Mouse (Mus musculus): ENCODE measurements around the gene Hmg20b. TPM values are rescaled to one million over a fixed set of nuclear protein-coding genes. Genes with fewer than 3 reads are reported as not detected.
A peak's percentile ranks its signal among the peaks of the same experiment; 100 is the strongest.

Hmg20b gene
- polyA plus RNA-seq, 1 experiment from 2014 or later, result 101 TPM

- Histone ChIP-seq H3K36me3 (ENCODE audit: insufficient read depth, low read length) (peaks cover 10% of the 10 kb centered on the region; the same call in 1 of the 2 replicates), H3K4me3 (ENCODE audit: low read depth, low read length) (0 out of 2 replicates have a peak overlapping the region, but pooled peaks have one; percentile 17), H3K9ac (replicated peaks; ENCODE audit: low read depth) (no peak overlapping the region; the same call in 1 of the 2 replicates), H3K27me3 (replicated peaks; ENCODE audit: insufficient read depth, low read length) (no peaks in the 10 kb centered on the region), H3K4me2 (replicated peaks; ENCODE audit: low read depth, low read length) (peak overlapping the region; percentile 61), H3K27ac (ENCODE audit: low read length) (peak overlapping the region; percentile 35), H3K4me1 (ENCODE audit: insufficient read depth, low read depth, low read length) (peaks cover 10% of the 10 kb centered on the region), H3K9me3 (ENCODE audit: low read length) (no peaks in the 10 kb centered on the region)
- TF ChIP-seq EP300 (IDR thresholded peaks at IDR 0.05) (no peak), CTCF (IDR thresholded peaks at IDR 0.05) (peak; percentile 2; the same call in 1 of the 2 replicates)
- peak; percentile 7 for ATAC-seq
- peak; percentile 95 for DNase-seq (ENCODE audit: low spot score)
- 18% methylated on average over 20 of the region's 20 CpGs for WGBS
These were observed 33.0 kb downstream of the Hmg20b start for GRCm38 (mm10) chr10:81317273-81317672.

GRCm38 (mm10) chr10:81316338-81317060 is 33.8 kb downstream of the Hmg20b start:
- ATAC-seq (no peak), DNase-seq (ENCODE audit: low spot score) (peak; percentile 54)
- H3K27me3 ChIP-seq (replicated peaks; ENCODE audit: insufficient read depth, low read length), result no peaks in the 10 kb centered on the region
- H3K4me1 ChIP-seq (ENCODE audit: insufficient read depth, low read depth, low read length), result peaks cover 10% of the 10 kb centered on the region; the same call in 1 of the 2 replicates
- WGBS, result 49% methylated on average over 15 of the region's 16 CpGs
- H3K9ac ChIP-seq (replicated peaks; ENCODE audit: low read depth), result no peak overlapping the region; the same call in 1 of the 2 replicates
- 0 out of 2 replicates have a peak overlapping the region, but pooled peaks have one; percentile 20 for H3K27ac ChIP-seq (ENCODE audit: low read length)
- H3K9me3 ChIP-seq (ENCODE audit: low read length), result no peaks in the 10 kb centered on the region
- 0 out of 2 replicates have a peak overlapping the region, but pooled peaks have one; percentile 17 for H3K4me3 ChIP-seq (ENCODE audit: low read depth, low read length)
- no peak for TF ChIP-seq EP300 (IDR thresholded peaks at IDR 0.05)
- TF ChIP-seq CTCF (IDR thresholded peaks at IDR 0.05), result peak; percentile 68
- H3K36me3 ChIP-seq (ENCODE audit: insufficient read depth, low read length), result peaks cover 10% of the 10 kb centered on the region; the same call in 1 of the 2 replicates
- H3K4me2 ChIP-seq (replicated peaks; ENCODE audit: low read depth, low read length), result peak overlapping the region; percentile 61

DNA sequence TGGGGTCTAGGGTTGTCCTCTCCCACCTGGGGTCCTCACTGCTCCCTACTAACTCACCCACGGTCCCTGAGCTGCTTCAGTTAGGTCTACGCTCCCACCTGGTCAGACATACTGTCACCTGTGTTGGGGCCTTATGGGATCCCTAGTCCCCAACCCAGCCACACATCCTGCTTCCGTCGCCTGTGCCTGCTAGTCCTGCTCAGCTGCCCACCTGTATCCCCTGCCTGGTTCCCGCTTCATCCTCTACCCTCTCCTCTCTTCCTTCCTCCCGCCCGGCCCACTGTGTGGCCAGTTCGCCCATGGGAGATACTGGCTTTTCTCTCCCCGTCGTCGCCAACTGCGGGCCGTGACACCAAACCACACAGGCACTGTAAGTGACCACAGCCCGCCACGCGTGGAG is 34.7 kb downstream of the Hmg20b start:
- ATAC-seq (no peak), DNase-seq (ENCODE audit: low spot score) (no peak)
- Histone ChIP-seq H3K36me3 (ENCODE audit: insufficient read depth, low read length) (peaks cover 13% of the 10 kb centered on the region), H3K4me3 (ENCODE audit: low read depth, low read length) (no peak overlapping the region), H3K9me3 (ENCODE audit: low read length) (no peaks in the 10 kb centered on the region), H3K4me2 (replicated peaks; ENCODE audit: low read depth, low read length) (no peak overlapping the region), H3K4me1 (ENCODE audit: insufficient read depth, low read depth, low read length) (peaks cover 10% of the 10 kb centered on the region; the same call in 1 of the 2 replicates), H3K9ac (replicated peaks; ENCODE audit: low read depth) (no peak overlapping the region), H3K27me3 (replicated peaks; ENCODE audit: insufficient read depth, low read length) (no peaks in the 10 kb centered on the region), H3K27ac (ENCODE audit: low read length) (no peak overlapping the region)
- WGBS, result 89% methylated on average over 16 of the region's 16 CpGs
- TF ChIP-seq CTCF (IDR thresholded peaks at IDR 0.05) (no peak), EP300 (IDR thresholded peaks at IDR 0.05) (no peak)

- ATAC-seq (no peak), DNase-seq (ENCODE audit: low spot score) (no peak)
- Histone ChIP-seq H3K4me1 (ENCODE audit: insufficient read depth, low read depth, low read length) (peaks cover 2% of the 10 kb centered on the region; the same call in 1 of the 2 replicates), H3K27me3 (replicated peaks; ENCODE audit: insufficient read depth, low read length) (no peaks in the 10 kb centered on the region), H3K4me2 (replicated peaks; ENCODE audit: low read depth, low read length) (no peak overlapping the region), H3K36me3 (ENCODE audit: insufficient read depth, low read length) (peaks cover 14% of the 10 kb centered on the region), H3K27ac (ENCODE audit: low read length) (no peak overlapping the region), H3K9ac (replicated peaks; ENCODE audit: low read depth) (no peak overlapping the region), H3K9me3 (ENCODE audit: low read length) (no peaks in the 10 kb centered on the region), H3K4me3 (ENCODE audit: low read depth, low read length) (no peak overlapping the region)
- TF ChIP-seq CTCF (IDR thresholded peaks at IDR 0.05), result no peak
- no peak for TF ChIP-seq EP300 (IDR thresholded peaks at IDR 0.05)
- 79% methylated on average over 7 of the region's 7 CpGs for WGBS
These were observed 36.1 kb downstream of the Hmg20b start for GRCm38 (mm10) chr10:81314201-81314600.

- Histone ChIP-seq H3K4me2 (replicated peaks; ENCODE audit: low read depth, low read length) (no peak overlapping the region), H3K9ac (replicated peaks; ENCODE audit: low read depth) (no peak overlapping the region), H3K4me3 (ENCODE audit: low read depth, low read length) (no peak overlapping the region), H3K9me3 (ENCODE audit: low read length) (no peaks in the 10 kb centered on the region), H3K27ac (ENCODE audit: low read length) (no peak overlapping the region), H3K4me1 (ENCODE audit: insufficient read depth, low read depth, low read length) (no peaks in the 10 kb centered on the region), H3K36me3 (ENCODE audit: insufficient read depth, low read length) (peaks cover 19% of the 10 kb centered on the region), H3K27me3 (replicated peaks; ENCODE audit: insufficient read depth, low read length) (no peaks in the 10 kb centered on the region)
- WGBS, result 90% methylated on average over 13 of the region's 13 CpGs
- TF ChIP-seq EP300 (IDR thresholded peaks at IDR 0.05) (no peak), CTCF (IDR thresholded peaks at IDR 0.05) (no peak)
- DNase-seq (ENCODE audit: low spot score) (no peak), ATAC-seq (no peak)
These were observed 36.7 kb downstream of the Hmg20b start for GRCm38 (mm10) chr10:81313581-81313980.

GRCm38 (mm10) chr10:81309571-81309970 is 40.7 kb downstream of the Hmg20b start:
- Histone ChIP-seq H3K4me3 (ENCODE audit: low read depth, low read length) (no peak overlapping the region), H3K4me2 (replicated peaks; ENCODE audit: low read depth, low read length) (no peak overlapping the region), H3K27ac (ENCODE audit: low read length) (no peak overlapping the region), H3K9me3 (ENCODE audit: low read length) (no peaks in the 10 kb centered on the region), H3K4me1 (ENCODE audit: insufficient read depth, low read depth, low read length) (no peaks in the 10 kb centered on the region), H3K9ac (replicated peaks; ENCODE audit: low read depth) (no peak overlapping the region), H3K27me3 (replicated peaks; ENCODE audit: insufficient read depth, low read length) (no peaks in the 10 kb centered on the region), H3K36me3 (ENCODE audit: insufficient read depth, low read length) (peaks cover 43% of the 10 kb centered on the region)
- ATAC-seq (no peak), DNase-seq (ENCODE audit: low spot score) (no peak)
- TF ChIP-seq CTCF (IDR thresholded peaks at IDR 0.05) (no peak), EP300 (IDR thresholded peaks at IDR 0.05) (no peak)
- 73% methylated on average over 5 of the region's 5 CpGs for WGBS

Data from lung, postnatal 0 days (tissue).